Mouse (Mus musculus): Measurements from ENCODE around the gene P2rx7. TPM values are rescaled to one million over a fixed set of nuclear protein-coding genes. Genes with fewer than 3 reads are reported as not detected.
"Not testable (repeated sequence)": the region's sequence is repeated elsewhere in the genome, so short reads cannot be mapped to it uniquely, and the experiment has no call there.

P2rx7 gene
- polyA plus RNA-seq, 1 experiment, result 2.2 TPM

DNA sequence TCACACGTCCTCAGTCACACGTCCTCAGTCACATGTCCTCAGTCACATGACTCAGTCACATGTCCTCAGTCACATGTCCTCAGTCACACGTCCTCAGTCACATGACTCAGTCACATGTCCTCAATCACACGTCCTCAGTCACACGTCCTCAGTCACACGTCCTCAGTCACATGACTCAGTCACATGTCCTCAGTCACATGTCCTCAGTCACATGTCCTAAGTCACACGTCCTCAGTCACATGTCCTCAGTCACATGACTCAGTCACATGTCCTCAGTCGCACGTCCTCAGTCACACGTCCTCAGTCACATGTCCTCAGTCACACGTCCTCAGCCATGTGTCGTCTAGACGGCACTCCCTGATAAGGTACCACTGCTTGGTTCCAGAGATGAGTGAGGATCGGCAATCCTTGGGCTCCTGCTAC lies 4.3 kb downstream of the P2rx7 start:
- not testable (repeated sequence) for H3K79me2 ChIP-seq (ENCODE audit: control insufficient read depth, insufficient read depth); H3K27me3 ChIP-seq (ENCODE audit: control insufficient read depth, insufficient read depth, insufficient read length); H3K4me2 ChIP-seq (ENCODE audit: low read depth); H3K36me3 ChIP-seq (ENCODE audit: control insufficient read depth, insufficient read depth); H3ac ChIP-seq (ENCODE audit: control insufficient read depth, insufficient read length); H3K4me3 ChIP-seq
- peak; percentile 61 for TF ChIP-seq USF1 (IDR thresholded peaks at IDR 0.05; ENCODE audit: low read depth)

GRCm38 (mm10) chr5:122649264-122649663 lies 5.6 kb downstream of the P2rx7 start:
- no peaks in the 10 kb centered on the region for H3K27me3 ChIP-seq (ENCODE audit: control insufficient read depth, insufficient read depth, insufficient read length)
- no peak overlapping the region for H3K4me3 ChIP-seq
- no peaks in the 10 kb centered on the region for H3K79me2 ChIP-seq (ENCODE audit: control insufficient read depth, insufficient read depth)
- H3ac ChIP-seq (ENCODE audit: control insufficient read depth, insufficient read length), result no peak overlapping the region
- TF ChIP-seq POLR2A (IDR thresholded peaks at IDR 0.05; ENCODE audit: insufficient read length, low read depth) (no peak), CEBPB (IDR thresholded peaks at IDR 0.05; ENCODE audit: insufficient read depth, poor library complexity, severe bottlenecking) (no peak), TCF3 (IDR thresholded peaks at IDR 0.05; ENCODE audit: insufficient read length, low read depth) (no peak), POLR2AphosphoS2 (IDR thresholded peaks at IDR 0.05; ENCODE audit: insufficient read length, low read depth) (no peak), MYOD1 (IDR thresholded peaks at IDR 0.05; ENCODE audit: control insufficient read depth in 1 of 3, insufficient read length in 2 of 3, low read depth in 2 of 3) (no peak)
- peak overlapping the region; percentile 19 for H3K4me2 ChIP-seq (ENCODE audit: low read depth)
- H3K36me3 ChIP-seq (ENCODE audit: control insufficient read depth, insufficient read depth), result no peaks in the 10 kb centered on the region

- TF ChIP-seq MAX (IDR thresholded peaks at IDR 0.05; ENCODE audit: low read depth) (no peak), POLR2A (IDR thresholded peaks at IDR 0.05; ENCODE audit: insufficient read length, low read depth) (no peak)
Measured at GRCm38 (mm10) chr5:122650100-122650499, 6.4 kb downstream of the P2rx7 start.

DNA sequence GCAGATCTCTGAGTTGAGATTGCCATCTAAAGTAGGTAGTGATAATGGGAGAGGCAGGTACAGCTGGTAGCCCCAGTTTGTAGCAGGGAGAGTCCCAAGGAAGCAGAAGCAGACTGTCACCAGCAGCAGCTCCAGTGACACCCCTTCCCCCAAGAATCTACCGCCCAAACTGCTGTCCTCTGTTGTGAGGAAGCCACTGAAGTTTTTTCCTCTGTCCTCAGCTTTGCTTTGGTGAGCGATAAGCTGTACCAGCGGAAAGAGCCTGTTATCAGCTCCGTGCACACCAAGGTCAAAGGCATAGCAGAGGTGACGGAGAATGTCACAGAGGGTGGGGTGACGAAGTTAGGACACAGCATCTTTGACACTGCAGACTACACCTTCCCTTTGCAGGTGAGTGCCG lies 8.8 kb downstream of the P2rx7 start:
- Histone ChIP-seq H3K79me2 (ENCODE audit: control insufficient read depth, insufficient read depth) (no peaks in the 10 kb centered on the region), H3K27me3 (ENCODE audit: control insufficient read depth, insufficient read depth, insufficient read length) (no peaks in the 10 kb centered on the region), H3K4me2 (ENCODE audit: low read depth) (no peak overlapping the region), H3K36me3 (ENCODE audit: control insufficient read depth, insufficient read depth) (no peaks in the 10 kb centered on the region), H3ac (ENCODE audit: control insufficient read depth, insufficient read length) (no peak overlapping the region), H3K4me3 (no peak overlapping the region)
- no peak for TF ChIP-seq MYOD1 (IDR thresholded peaks at IDR 0.05; ENCODE audit: control insufficient read depth in 1 of 3, insufficient read length in 2 of 3, low read depth in 2 of 3)
- TF ChIP-seq CEBPB (IDR thresholded peaks at IDR 0.05; ENCODE audit: insufficient read depth, poor library complexity, severe bottlenecking), result no peak
- TF ChIP-seq TCF12 (IDR thresholded peaks at IDR 0.05; ENCODE audit: insufficient read depth, poor library complexity, severe bottlenecking), result no peak
- TF ChIP-seq MAX (IDR thresholded peaks at IDR 0.05; ENCODE audit: low read depth), result no peak
- TF ChIP-seq TCF3 (IDR thresholded peaks at IDR 0.05; ENCODE audit: insufficient read length, low read depth), result no peak
- no peak for TF ChIP-seq SRF (IDR thresholded peaks at IDR 0.05; ENCODE audit: control insufficient read depth, insufficient read length, low read depth)
- TF ChIP-seq MYOG (IDR thresholded peaks at IDR 0.05; ENCODE audit: control insufficient read depth in 1 of 3, insufficient read depth in 1 of 3, insufficient read length in 2 of 3, low read depth in 2 of 3), result no peak
- no peak for TF ChIP-seq REST (IDR thresholded peaks at IDR 0.05; ENCODE audit: insufficient read depth, insufficient read length)
- no peak for TF ChIP-seq USF1 (IDR thresholded peaks at IDR 0.05; ENCODE audit: low read depth)
- TF ChIP-seq E2F4 (IDR thresholded peaks at IDR 0.05; ENCODE audit: insufficient read depth), result no peak
- TF ChIP-seq POLR2AphosphoS2 (IDR thresholded peaks at IDR 0.05; ENCODE audit: insufficient read length, low read depth), result no peak
- no peak for TF ChIP-seq POLR2A (IDR thresholded peaks at IDR 0.05; ENCODE audit: insufficient read length, low read depth)

More at GRCm38 (mm10) chr5:122650100-122650499, 6.4 kb downstream of the P2rx7 start:
- H3K36me3 ChIP-seq (ENCODE audit: control insufficient read depth, insufficient read depth), result no peaks in the 10 kb centered on the region
- no peak overlapping the region for H3K4me3 ChIP-seq
- H3K4me2 ChIP-seq (ENCODE audit: low read depth), result no peak overlapping the region
- no peaks in the 10 kb centered on the region for H3K79me2 ChIP-seq (ENCODE audit: control insufficient read depth, insufficient read depth)
- no peak overlapping the region for H3ac ChIP-seq (ENCODE audit: control insufficient read depth, insufficient read length)
- no peaks in the 10 kb centered on the region for H3K27me3 ChIP-seq (ENCODE audit: control insufficient read depth, insufficient read depth, insufficient read length)

- Histone ChIP-seq H3K4me3 (no peak overlapping the region), H3K27me3 (ENCODE audit: control insufficient read depth, insufficient read depth, insufficient read length) (no peaks in the 10 kb centered on the region), H3K79me2 (ENCODE audit: control insufficient read depth, insufficient read depth) (no peaks in the 10 kb centered on the region), H3K36me3 (ENCODE audit: control insufficient read depth, insufficient read depth) (no peaks in the 10 kb centered on the region), H3ac (ENCODE audit: control insufficient read depth, insufficient read length) (no peak overlapping the region), H3K4me2 (ENCODE audit: low read depth) (peak overlapping the region; percentile 74)
- TF ChIP-seq USF1 (IDR thresholded peaks at IDR 0.05; ENCODE audit: low read depth) (no peak), TCF3 (IDR thresholded peaks at IDR 0.05; ENCODE audit: insufficient read length, low read depth) (no peak), CEBPB (IDR thresholded peaks at IDR 0.05; ENCODE audit: insufficient read depth, poor library complexity, severe bottlenecking) (no peak), TCF12 (IDR thresholded peaks at IDR 0.05; ENCODE audit: insufficient read depth, poor library complexity, severe bottlenecking) (no peak), POLR2A (IDR thresholded peaks at IDR 0.05; ENCODE audit: insufficient read length, low read depth) (no peak), MAX (IDR thresholded peaks at IDR 0.05; ENCODE audit: low read depth) (no peak), E2F4 (IDR thresholded peaks at IDR 0.05; ENCODE audit: insufficient read depth) (no peak), SRF (IDR thresholded peaks at IDR 0.05; ENCODE audit: control insufficient read depth, insufficient read length, low read depth) (no peak), REST (IDR thresholded peaks at IDR 0.05; ENCODE audit: insufficient read depth, insufficient read length) (no peak), MYOD1 (IDR thresholded peaks at IDR 0.05; ENCODE audit: control insufficient read depth in 1 of 3, insufficient read length in 2 of 3, low read depth in 2 of 3) (no peak), POLR2AphosphoS2 (IDR thresholded peaks at IDR 0.05; ENCODE audit: insufficient read length, low read depth) (no peak)
Measured at GRCm38 (mm10) chr5:122653112-122653445, 9.4 kb downstream of the P2rx7 start.

All from myocyte (in vitro differentiated cells).